14 mouse cellular contexts compared by ENCODE assay signal in the genomic region with DNA sequence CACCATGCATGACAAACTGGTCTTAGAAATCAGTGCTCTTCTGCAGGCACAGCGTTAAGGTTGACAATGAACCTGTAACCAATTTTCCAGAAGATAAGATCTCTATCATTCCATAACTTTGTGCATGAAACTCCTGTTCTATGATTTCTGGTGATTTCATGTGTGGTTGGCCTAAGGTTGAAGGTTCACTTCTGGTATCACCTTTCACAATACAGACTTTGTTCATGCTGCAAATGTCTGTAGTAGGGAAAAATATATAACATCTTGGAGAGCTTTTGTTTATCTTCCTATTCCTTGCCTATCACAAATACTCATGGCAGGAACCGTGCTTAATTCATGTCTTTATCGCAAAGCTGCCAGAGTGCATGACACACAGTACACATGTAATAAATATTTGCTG.
"Had no signal": no experiment of that assay in that cellular context is flagged by ENCODE, and none has a peak within 500 bp of the region (broad histone marks: within the 10 kb centered on the region; RNA-seq: fewer than 3 reads in every experiment).

No protein-coding gene starts in this region.

- DNase-seq: lung, adult 18-20 months; lung, postnatal 10 days; right cerebral cortex, postnatal 14 days; thymus, adult 2 months; thymus, postnatal 25 days; thymus, postnatal 4 days had no signal

- H3K4me3 ChIP-seq: megakaryocyte, embryonic 14.5 days; midbrain, embryonic 12.5 days; midbrain, embryonic 15.5 days; neural tube, embryonic 12.5 days; stomach, embryonic 15.5 days had no signal

- H3K9me3 ChIP-seq: megakaryocyte, embryonic 14.5 days; midbrain, embryonic 12.5 days; midbrain, embryonic 15.5 days; neural tube, embryonic 12.5 days; stomach, embryonic 15.5 days had no signal

- H3K4me1 ChIP-seq: megakaryocyte, embryonic 14.5 days; stomach, embryonic 15.5 days had no signal

- ATAC-seq: midbrain, embryonic 15.5 days had no signal

- H3K27me3 ChIP-seq: megakaryocyte, embryonic 14.5 days; midbrain, embryonic 12.5 days; midbrain, embryonic 15.5 days; neural tube, embryonic 12.5 days; stomach, embryonic 15.5 days had no signal

- H3K36me3 ChIP-seq: midbrain, embryonic 12.5 days; midbrain, embryonic 15.5 days; neural tube, embryonic 12.5 days; stomach, embryonic 15.5 days had no signal

- H3K9ac ChIP-seq: lung, embryonic 14.5 days; midbrain, embryonic 12.5 days; midbrain, embryonic 15.5 days; neural tube, embryonic 12.5 days; stomach, embryonic 15.5 days had no signal

- H3K27ac ChIP-seq: macrophage; midbrain, embryonic 12.5 days; midbrain, embryonic 15.5 days; neural tube, embryonic 12.5 days; stomach, postnatal 0 days had no signal

- H3K4me2 ChIP-seq: lung, embryonic 14.5 days; midbrain, embryonic 12.5 days; midbrain, embryonic 15.5 days; neural tube, embryonic 12.5 days; stomach, embryonic 15.5 days had no signal
